Mouse (Mus musculus) forebrain, embryonic 15.5 days (tissue): ENCODE measurements at regions not wholly inside any gene's neighbourhood (a gene's known extent, or its start where the extent isn't known, plus 50 kb on each side); places are given as distances from the start of the nearest gene placed in this dataset.

ENCODE experiments used
- ATAC-seq: fragments of 200-750 bp; cut with Nextera tagmentation; replicated peaks from 2 replicates; pipeline ENCODE4 v1.8.0; 2017; ENCODE audit warnings: mild to moderate bottlenecking, moderate TSS enrichment, moderate library complexity
- H3K27ac ChIP-seq: fragments of 300-500 bp; sonication (generic); replicated peaks from 2 replicates; pipeline ENCODE4 v1.5.1; 2015; ENCODE audit warnings: mild to moderate bottlenecking, inconsistent platforms
- H3K27me3 ChIP-seq: fragments of 300-500 bp; sonication (generic); 2 replicates; pipeline ENCODE4 v1.6.1; 2015; ENCODE audit warnings: inconsistent platforms
- H3K36me3 ChIP-seq: fragments of 300-500 bp; sonication (generic); 2 replicates; pipeline ENCODE4 v1.6.1; 2015; ENCODE audit warnings: mild to moderate bottlenecking, inconsistent platforms
- H3K4me1 ChIP-seq: fragments of 300-500 bp; sonication (generic); 2 replicates; pipeline ENCODE4 v1.6.1; 2015; ENCODE audit warnings: inconsistent platforms
- H3K4me2 ChIP-seq: fragments of 300-500 bp; sonication (generic); replicated peaks from 2 replicates; pipeline ENCODE4 v1.6.1; 2015; ENCODE audit warnings: mild to moderate bottlenecking, inconsistent platforms
- H3K4me3 ChIP-seq: fragments of 300-500 bp; sonication (generic); 2 replicates; pipeline ENCODE4 v1.5.1; 2015; ENCODE audit warnings: mild to moderate bottlenecking, inconsistent platforms
- H3K9ac ChIP-seq: fragments of 300-500 bp; sonication (generic); replicated peaks from 2 replicates; pipeline ENCODE4 v1.6.1; 2015; ENCODE audit warnings: mild to moderate bottlenecking, inconsistent platforms
- H3K9me3 ChIP-seq: fragments of 300-500 bp; sonication (generic); 2 replicates; pipeline ENCODE4 v1.6.1; 2016; ENCODE audit warnings: inconsistent platforms
- WGBS: fragments of 180-500 bp; shearing (Covaris S2); methylation state at CpG from one replicate; pipeline ENCODE4 v1.1.7; 2015; ENCODE audit warnings: mixed read lengths; 5-methylcytosine and 5-hydroxymethylcytosine counted together

GRCm38 (mm10) chr5:9954652-9955051, 229.7 kb upstream of the Grm3 start:
- Histone ChIP-seq H3K27ac (no peak overlapping the region), H3K9ac (no peak overlapping the region), H3K4me3 (no peak overlapping the region), H3K4me1 (no peaks in the 10 kb centered on the region), H3K36me3 (no peaks in the 10 kb centered on the region), H3K9me3 (no peaks in the 10 kb centered on the region), H3K27me3 (no peaks in the 10 kb centered on the region), H3K4me2 (no peak overlapping the region)
- ATAC-seq: no peak
- WGBS: 12% methylated on average over 3 of the region's 3 CpGs

- Histone ChIP-seq H3K36me3 (no peaks in the 10 kb centered on the region), H3K4me3 (no peak overlapping the region), H3K4me1 (peaks cover 3% of the 10 kb centered on the region; the same call in 1 of the 2 replicates), H3K9ac (no peak overlapping the region), H3K27ac (no peak overlapping the region), H3K9me3 (no peaks in the 10 kb centered on the region), H3K4me2 (no peak overlapping the region), H3K27me3 (no peaks in the 10 kb centered on the region)
- WGBS: 50% methylated on average over 2 of the region's 2 CpGs
- no peak for ATAC-seq
These were observed 213.8 kb upstream of the Grm3 start for GRCm38 (mm10) chr5:9938746-9939145.

- 59% methylated on average over 3 of the region's 3 CpGs for WGBS
- Histone ChIP-seq H3K27ac (no peak overlapping the region), H3K27me3 (no peaks in the 10 kb centered on the region), H3K36me3 (no peaks in the 10 kb centered on the region), H3K9me3 (no peaks in the 10 kb centered on the region), H3K4me2 (no peak overlapping the region), H3K4me1 (no peaks in the 10 kb centered on the region), H3K4me3 (no peak overlapping the region), H3K9ac (no peak overlapping the region)
- 0 out of 2 replicates have a peak, but pooled peaks have one; percentile 53 for ATAC-seq
These were observed 188.0 kb upstream of the Grm3 start for GRCm38 (mm10) chr5:9912936-9913335.

GRCm38 (mm10) chr5:9911783-9912182, 186.8 kb upstream of the Grm3 start:
- no peak overlapping the region for H3K4me3 ChIP-seq
- WGBS: 89% methylated on average over 1 of the region's 1 CpGs

GRCm38 (mm10) chr5:9911089-9911473, 186.1 kb upstream of the Grm3 start:
- Histone ChIP-seq H3K4me2 (no peak overlapping the region), H3K27ac (no peak overlapping the region), H3K36me3 (no peaks in the 10 kb centered on the region), H3K4me3 (no peak overlapping the region), H3K9me3 (no peaks in the 10 kb centered on the region), H3K4me1 (no peaks in the 10 kb centered on the region), H3K9ac (no peak overlapping the region), H3K27me3 (no peaks in the 10 kb centered on the region)
- ATAC-seq: no peak

More at GRCm38 (mm10) chr5:9911783-9912182, 186.8 kb upstream of the Grm3 start:
- H3K4me1 ChIP-seq: no peaks in the 10 kb centered on the region
- no peak overlapping the region for H3K9ac ChIP-seq
- no peaks in the 10 kb centered on the region for H3K36me3 ChIP-seq
- H3K4me2 ChIP-seq: no peak overlapping the region
- ATAC-seq: no peak
- H3K27me3 ChIP-seq: no peaks in the 10 kb centered on the region
- no peaks in the 10 kb centered on the region for H3K9me3 ChIP-seq
- no peak overlapping the region for H3K27ac ChIP-seq

- peak; percentile 70; the same call in 1 of the 2 replicates for ATAC-seq
- 32% methylated on average over 1 of the region's 1 CpGs for WGBS
- no peak overlapping the region for H3K4me2 ChIP-seq
- no peaks in the 10 kb centered on the region for H3K4me1 ChIP-seq
- no peak overlapping the region for H3K4me3 ChIP-seq
- H3K9ac ChIP-seq: no peak overlapping the region
- H3K36me3 ChIP-seq: no peaks in the 10 kb centered on the region
- no peak overlapping the region for H3K27ac ChIP-seq
- no peaks in the 10 kb centered on the region for H3K9me3 ChIP-seq
- H3K27me3 ChIP-seq: no peaks in the 10 kb centered on the region
These were observed 185.6 kb upstream of the Grm3 start for GRCm38 (mm10) chr5:9910452-9911088.

- no peak overlapping the region for H3K4me2 ChIP-seq
- H3K4me3 ChIP-seq: no peak overlapping the region
- no peaks in the 10 kb centered on the region for H3K9me3 ChIP-seq
- WGBS: 30% methylated on average over 2 of the region's 2 CpGs
- H3K36me3 ChIP-seq: no peaks in the 10 kb centered on the region
- H3K4me1 ChIP-seq: peaks cover 4% of the 10 kb centered on the region; the same call in 1 of the 2 replicates
- no peak overlapping the region for H3K9ac ChIP-seq
- H3K27me3 ChIP-seq: no peaks in the 10 kb centered on the region
- H3K27ac ChIP-seq: no peak overlapping the region
- ATAC-seq: peak; percentile 58; the same call in 1 of the 2 replicates
These were observed 170.3 kb upstream of the Grm3 start for GRCm38 (mm10) chr5:9895297-9895696.

- no peak for ATAC-seq
- no peaks in the 10 kb centered on the region for H3K4me1 ChIP-seq
- H3K4me3 ChIP-seq: no peak overlapping the region
- H3K27me3 ChIP-seq: no peaks in the 10 kb centered on the region
- H3K4me2 ChIP-seq: no peak overlapping the region
- no peaks in the 10 kb centered on the region for H3K9me3 ChIP-seq
- H3K9ac ChIP-seq: no peak overlapping the region
- no peaks in the 10 kb centered on the region for H3K36me3 ChIP-seq
- WGBS: 86% methylated on average over 1 of the region's 1 CpGs
- H3K27ac ChIP-seq: no peak overlapping the region
These were observed 153.1 kb upstream of the Grm3 start for GRCm38 (mm10) chr5:9878063-9878462.

- H3K9me3 ChIP-seq: no peaks in the 10 kb centered on the region
- H3K4me2 ChIP-seq: no peak overlapping the region
- H3K36me3 ChIP-seq: no peaks in the 10 kb centered on the region
- ATAC-seq: 0 out of 2 replicates have a peak, but pooled peaks have one; percentile 26
- no peak overlapping the region for H3K9ac ChIP-seq
- no peak overlapping the region for H3K4me3 ChIP-seq
- H3K27me3 ChIP-seq: no peaks in the 10 kb centered on the region
- no peaks in the 10 kb centered on the region for H3K4me1 ChIP-seq
- 15% methylated on average over 4 of the region's 4 CpGs for WGBS
- no peak overlapping the region for H3K27ac ChIP-seq
These were observed 144.1 kb upstream of the Grm3 start for GRCm38 (mm10) chr5:9869091-9869490.

GRCm38 (mm10) chr5:9829750-9830149, 104.8 kb upstream of the Grm3 start:
- WGBS: 88% methylated on average over 1 of the region's 1 CpGs

GRCm38 (mm10) chr5:9801707-9802106, 76.7 kb upstream of the Grm3 start:
- H3K36me3 ChIP-seq: no peaks in the 10 kb centered on the region
- H3K27ac ChIP-seq: no peak overlapping the region
- H3K9me3 ChIP-seq: no peaks in the 10 kb centered on the region
- H3K4me1 ChIP-seq: no peaks in the 10 kb centered on the region
- ATAC-seq: no peak
- H3K27me3 ChIP-seq: no peaks in the 10 kb centered on the region
- H3K4me2 ChIP-seq: no peak overlapping the region
- H3K9ac ChIP-seq: no peak overlapping the region
- no peak overlapping the region for H3K4me3 ChIP-seq

More at GRCm38 (mm10) chr5:9829750-9830149, 104.8 kb upstream of the Grm3 start:
- Histone ChIP-seq H3K36me3 (no peaks in the 10 kb centered on the region), H3K9me3 (no peaks in the 10 kb centered on the region), H3K27me3 (no peaks in the 10 kb centered on the region), H3K27ac (no peak overlapping the region), H3K9ac (no peak overlapping the region), H3K4me2 (no peak overlapping the region), H3K4me3 (no peak overlapping the region), H3K4me1 (no peaks in the 10 kb centered on the region)
- no peak for ATAC-seq

GRCm38 (mm10) chr5:9781107-9781506, 56.1 kb upstream of the Grm3 start:
- H3K27ac ChIP-seq: no peak overlapping the region
- no peaks in the 10 kb centered on the region for H3K36me3 ChIP-seq
- ATAC-seq: no peak
- H3K4me2 ChIP-seq: no peak overlapping the region
- no peak overlapping the region for H3K4me3 ChIP-seq
- H3K4me1 ChIP-seq: no peaks in the 10 kb centered on the region
- no peaks in the 10 kb centered on the region for H3K27me3 ChIP-seq
- H3K9ac ChIP-seq: no peak overlapping the region
- H3K9me3 ChIP-seq: no peaks in the 10 kb centered on the region
